Mouse (Mus musculus): Measurements from ENCODE around the gene Nprl3. TPM values are rescaled to one million over a fixed set of nuclear protein-coding genes. Genes with fewer than 3 reads are reported as not detected.
A peak's percentile ranks its signal among the peaks of the same experiment; 100 is the strongest.

The Nprl3 gene
- total RNA-seq, 2 experiments from 2014 or later: 35.6 to 45.7 TPM

DNA sequence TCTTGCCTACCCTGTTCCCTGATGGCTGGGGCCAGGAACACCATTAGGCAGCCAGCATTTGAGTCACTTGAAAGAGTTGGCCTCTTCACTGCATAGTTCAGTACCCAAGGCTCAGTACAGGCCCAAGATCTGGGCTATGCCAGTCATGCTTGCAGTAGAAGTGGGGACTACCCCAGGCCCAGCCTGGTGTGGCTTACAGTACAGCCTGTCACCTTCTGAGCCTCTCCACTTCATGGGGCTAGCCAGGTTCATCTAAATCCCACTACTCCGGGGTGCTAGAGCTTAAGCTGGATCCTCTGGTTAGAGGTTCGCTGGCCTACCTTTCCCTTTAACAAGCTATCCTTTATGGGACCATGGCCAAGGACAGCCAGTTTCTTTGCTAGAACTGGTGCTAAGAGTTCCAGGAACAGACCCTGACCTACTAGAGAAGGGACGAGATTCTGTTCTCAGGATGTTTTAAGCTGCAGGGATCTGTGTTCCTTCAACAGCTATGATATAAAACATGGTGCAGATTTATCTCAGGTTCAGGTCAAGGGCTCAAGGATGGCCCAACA lies 39.1 kb downstream of the Nprl3 start:
- ATAC-seq (replicated peaks; ENCODE audit: low FRiP score, low TSS enrichment, poor library complexity, severe bottlenecking): no peak

DNA sequence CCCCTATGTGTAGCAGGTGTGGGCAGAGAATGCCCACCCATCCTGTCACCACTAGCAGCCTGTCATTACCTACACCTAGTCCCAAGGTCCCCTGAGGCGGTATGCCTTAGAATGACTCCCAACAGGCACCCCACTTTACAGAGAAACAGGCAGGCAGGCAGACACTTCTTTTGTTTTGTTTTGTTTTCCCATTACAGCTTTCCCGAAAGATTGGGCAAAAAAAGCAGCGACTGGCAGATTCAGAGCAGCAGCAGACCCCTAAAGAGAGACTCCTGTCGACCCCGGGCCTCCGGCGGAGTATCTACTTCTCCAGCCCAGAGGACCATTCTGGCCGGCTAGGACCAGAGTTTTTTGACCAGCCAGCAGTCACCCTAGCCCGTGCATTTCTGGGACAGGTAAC lies 40.0 kb downstream of the Nprl3 start:
- no peak for ATAC-seq (replicated peaks; ENCODE audit: low FRiP score, low TSS enrichment, poor library complexity, severe bottlenecking)

DNA sequence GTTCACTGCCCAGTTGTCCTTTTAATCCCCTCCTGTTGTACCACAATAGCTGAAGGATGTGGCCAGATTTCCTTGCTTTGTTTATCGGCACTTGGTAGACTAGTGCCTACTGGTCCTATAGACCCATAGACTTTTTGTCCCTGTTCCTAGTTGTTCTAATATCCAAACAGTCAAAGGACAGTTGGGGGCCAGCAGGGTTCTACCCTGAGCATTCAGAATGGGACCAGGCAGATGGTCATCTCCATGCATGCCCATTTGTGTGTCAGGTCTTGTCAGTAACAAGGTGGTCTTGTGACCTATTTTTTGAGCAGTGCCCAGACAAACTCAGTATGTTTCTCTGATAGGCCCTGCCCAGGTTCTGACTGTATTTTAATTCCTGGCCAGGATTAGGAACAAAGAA lies 40.5 kb downstream of the Nprl3 start:
- no peak for ATAC-seq (replicated peaks; ENCODE audit: low FRiP score, low TSS enrichment, poor library complexity, severe bottlenecking)

DNA sequence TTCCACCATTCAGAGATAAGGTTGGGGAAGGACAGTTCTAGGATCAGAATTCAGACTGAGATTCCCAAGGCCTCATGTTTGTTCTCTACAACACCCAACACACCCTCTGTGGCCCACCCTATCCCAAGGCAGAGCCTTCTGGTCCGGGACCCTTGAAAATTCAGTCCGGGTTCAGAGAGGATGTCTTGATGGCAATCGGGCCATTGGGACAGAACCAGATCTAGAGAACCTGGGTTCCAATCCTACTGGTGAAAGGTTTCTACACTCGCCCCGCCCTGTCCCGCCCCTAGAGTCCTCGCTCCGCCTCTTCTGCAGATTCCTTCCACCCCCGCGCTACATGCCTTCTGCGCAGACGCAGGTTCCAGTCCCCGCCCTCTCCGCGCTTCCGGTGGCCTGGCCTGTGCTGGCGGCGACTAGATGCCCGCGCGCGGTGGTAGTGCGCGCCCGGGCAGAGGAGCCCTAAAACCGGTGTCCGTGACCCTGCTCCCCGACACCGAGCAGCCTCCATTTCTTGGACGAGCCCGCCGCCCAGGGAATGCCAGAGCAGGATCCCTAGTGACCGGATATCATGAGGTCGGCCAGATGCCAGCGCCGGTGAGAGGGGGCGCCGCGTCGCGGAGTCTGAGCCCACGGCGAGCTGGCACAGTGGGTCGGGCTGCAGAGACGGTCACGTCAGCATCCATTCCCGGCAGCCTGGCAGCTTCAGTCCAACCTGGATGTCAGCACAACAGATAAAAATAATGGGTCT lies 41.2 kb downstream of the Nprl3 start, which contains the start of gene Mpg:
Gene Mpg, plus strand, starts transcription at position 382 of the 748 bp plus-strand sequence.
- peak; percentile 87 for ATAC-seq (replicated peaks; ENCODE audit: low FRiP score, low TSS enrichment, poor library complexity, severe bottlenecking)

DNA sequence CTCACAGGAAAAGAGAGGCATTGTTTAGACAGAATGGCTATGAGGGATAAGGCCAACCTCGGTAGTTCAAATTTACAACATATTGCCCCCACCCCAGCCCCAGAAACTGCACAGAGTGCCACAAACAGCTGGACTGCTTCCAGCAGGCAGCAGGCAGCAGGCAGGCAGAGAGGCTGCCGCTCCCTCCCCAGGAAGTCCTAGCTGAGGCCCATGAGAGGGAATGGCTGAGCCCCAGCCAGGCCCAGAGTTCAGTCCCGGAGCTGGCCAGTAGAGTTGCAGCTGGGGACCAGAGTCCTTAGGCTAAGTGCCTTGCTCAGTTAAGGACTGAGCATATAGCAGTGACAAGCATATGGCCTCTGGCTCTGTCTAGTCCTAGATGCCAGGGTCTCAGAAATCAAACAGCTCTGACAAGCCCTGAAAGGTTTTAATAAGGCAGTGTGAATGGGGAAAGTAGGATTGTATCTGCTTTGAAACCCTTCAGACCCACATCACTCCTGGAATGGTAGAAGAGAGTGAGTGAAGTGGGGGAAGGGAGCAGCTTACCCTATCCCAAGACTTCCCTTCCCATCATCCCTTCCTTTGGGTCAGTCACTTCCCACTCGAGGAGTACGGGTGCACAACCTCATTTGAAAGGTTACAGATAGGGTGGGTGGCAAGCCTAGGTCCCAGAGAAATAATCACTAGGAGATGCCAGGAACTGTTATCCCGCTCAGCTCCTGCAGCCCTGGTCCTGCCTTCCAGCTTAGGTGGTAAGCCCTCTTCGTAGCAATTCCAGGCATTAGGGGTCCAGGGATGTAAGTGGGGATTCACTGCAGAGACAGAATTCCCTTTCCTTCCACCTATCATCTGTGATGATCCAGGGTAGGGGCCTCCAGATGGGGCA lies 42.0 kb downstream of the Nprl3 start:
- ATAC-seq (replicated peaks; ENCODE audit: low FRiP score, low TSS enrichment, poor library complexity, severe bottlenecking): no peak

DNA sequence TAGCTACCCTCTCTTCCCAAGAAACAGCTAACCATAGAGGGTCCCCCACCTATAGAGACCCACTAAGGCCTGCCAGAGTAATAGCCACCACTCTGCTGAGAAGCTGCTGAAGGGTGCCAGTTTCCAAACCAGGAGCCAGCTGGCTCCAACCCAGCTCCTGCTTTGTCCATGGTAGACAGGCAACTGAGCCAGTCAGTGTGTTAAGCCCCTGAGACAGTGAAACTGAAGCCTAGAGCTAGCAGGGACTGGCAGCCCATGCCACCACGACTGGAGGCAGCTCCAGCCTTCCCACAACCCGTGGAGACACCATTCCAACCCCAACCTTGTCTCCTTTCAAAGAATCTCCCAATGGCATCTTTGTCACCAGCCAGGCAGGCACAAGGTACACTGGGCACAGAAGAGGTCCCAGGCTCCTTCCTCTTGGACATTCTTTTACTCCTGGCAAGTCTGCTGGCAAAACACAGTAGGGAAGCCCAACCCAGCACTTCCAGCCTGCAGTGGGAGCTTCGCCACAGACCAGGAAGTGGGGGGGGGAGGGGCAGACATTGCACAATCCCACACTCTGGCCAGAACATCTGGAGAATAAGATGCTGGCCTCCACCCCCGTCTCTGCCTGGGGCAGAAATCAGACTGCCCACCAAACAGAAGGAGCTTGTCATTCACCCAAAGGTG lies 42.9 kb downstream of the Nprl3 start:
- no peak for ATAC-seq (replicated peaks; ENCODE audit: low FRiP score, low TSS enrichment, poor library complexity, severe bottlenecking)

DNA sequence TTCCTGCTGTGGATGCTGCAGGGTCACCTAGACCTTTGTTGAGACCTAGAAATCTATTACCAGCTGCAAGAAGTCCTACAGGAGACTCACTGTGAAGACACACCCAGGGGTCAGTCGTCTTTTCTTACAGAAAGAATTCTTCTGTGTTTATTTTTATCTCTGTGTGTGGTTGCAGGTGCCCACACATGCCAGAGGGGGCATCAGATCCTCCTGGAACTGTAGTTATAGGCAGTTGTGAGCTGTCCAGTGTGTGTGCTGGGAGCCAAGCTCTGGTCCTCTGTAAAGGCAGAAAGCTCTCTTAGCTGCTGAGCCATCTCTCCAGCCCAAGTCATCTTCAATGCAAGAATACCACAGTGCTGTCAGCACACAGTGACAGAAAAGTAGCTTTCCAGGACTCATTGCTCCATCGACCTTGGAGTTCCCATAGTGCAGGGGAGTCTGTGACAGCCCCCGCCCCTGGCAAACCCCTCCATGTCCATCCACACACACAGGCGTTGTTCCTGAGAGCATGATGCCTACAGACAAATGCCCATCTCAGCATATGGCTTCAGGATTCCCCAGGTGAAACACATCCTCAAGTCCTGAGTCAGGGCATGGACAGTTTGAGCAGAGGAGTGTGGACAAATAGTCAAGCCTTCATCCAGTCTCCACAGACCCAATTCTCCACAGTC lies 44.1 kb downstream of the Nprl3 start:
- ATAC-seq (replicated peaks; ENCODE audit: low FRiP score, low TSS enrichment, poor library complexity, severe bottlenecking): no peak

DNA sequence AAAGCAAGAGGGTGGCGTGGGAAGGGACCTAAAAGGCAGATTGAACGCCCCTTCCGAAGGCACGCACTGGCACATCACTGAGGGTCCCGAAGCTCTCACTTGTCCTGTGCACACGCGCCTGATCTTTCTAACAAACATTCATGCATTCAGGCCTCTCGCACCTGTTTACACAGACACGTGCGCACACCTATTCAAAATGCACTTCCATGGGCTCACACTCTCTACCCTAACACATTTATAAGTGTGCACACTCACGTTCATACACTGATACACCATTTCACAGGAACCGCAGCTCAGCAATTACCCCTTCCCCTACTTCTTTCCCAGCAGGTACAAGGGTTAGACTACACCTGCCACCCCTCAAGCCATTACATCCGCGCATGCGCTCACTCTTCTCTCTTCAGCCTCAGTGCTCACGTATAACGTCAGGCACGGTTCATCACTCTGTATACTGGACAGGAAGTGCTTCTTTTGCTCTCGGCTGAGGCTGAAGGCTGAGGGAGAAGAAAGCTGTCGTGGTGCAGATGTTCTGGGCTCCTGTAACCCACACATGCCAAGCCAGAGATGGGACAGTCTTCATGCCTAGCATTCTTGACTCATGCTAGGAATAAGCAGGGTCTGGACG lies 44.8 kb downstream of the Nprl3 start:
- no peak for ATAC-seq (replicated peaks; ENCODE audit: low FRiP score, low TSS enrichment, poor library complexity, severe bottlenecking)

DNA sequence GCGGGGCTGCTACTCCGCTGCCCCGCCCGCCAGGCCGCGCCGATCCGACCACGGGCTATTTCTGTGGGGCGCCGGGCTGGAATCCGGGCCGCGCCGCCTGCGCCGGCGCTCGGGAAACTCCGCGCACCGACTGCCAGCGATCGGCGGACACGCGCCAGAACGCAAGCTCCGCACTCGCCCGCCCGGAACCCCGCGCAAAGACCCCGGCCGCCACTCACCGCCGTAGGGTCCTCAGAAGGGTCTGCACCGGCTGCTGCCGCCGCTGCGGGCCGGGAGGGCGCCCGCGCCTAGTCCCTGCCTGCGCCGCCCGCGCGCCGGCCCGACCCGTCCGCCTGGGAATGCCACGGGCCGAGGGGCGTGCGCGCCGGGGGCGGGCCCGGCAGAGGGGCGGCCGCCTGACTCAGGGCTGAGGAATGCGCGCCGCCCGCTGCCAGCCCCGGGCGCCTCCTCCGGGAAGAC lies 45.5 kb downstream of the Nprl3 start, which contains the start of gene Rhbdf1:
Gene Rhbdf1, minus strand, starts transcription at position 350 of the 459 bp plus-strand sequence.
- no peak for ATAC-seq (replicated peaks; ENCODE audit: low FRiP score, low TSS enrichment, poor library complexity, severe bottlenecking)

DNA sequence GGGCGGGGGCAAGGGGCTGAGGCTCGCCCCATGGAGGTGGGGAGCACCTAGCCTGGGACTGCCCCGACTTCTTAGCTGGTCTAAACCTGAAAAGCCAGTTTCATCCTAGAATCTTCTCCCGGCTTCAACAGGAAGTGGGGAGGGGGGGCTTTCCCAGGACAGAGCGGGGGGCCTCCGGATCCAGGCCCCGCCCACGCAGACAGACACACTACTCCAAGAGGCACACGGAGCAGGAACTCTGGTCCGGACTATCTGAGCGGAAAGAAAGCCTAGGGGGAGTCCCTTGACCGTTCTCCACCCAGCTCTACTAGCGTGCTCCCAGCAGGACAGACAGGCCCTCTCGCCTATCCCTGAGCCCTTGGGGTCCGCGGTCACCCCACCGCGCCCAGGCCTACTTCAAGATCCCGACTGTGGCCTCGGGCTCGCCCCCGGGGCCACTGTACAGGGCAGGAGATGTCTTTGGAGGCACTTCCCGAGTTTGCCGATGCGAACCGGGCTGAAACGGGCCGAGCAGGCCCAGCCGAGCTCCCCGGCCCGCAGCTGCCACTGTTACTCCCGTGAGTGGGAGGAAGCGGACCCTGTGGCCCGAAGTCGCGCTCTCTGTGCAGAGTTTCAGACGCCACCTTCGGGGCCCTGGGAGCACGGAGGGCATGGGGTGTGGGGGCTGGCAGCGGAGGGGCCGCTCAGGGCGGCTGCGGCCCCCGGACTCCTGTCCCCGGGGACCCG lies 46.1 kb downstream of the Nprl3 start:
- ATAC-seq (replicated peaks; ENCODE audit: low FRiP score, low TSS enrichment, poor library complexity, severe bottlenecking): no peak

DNA sequence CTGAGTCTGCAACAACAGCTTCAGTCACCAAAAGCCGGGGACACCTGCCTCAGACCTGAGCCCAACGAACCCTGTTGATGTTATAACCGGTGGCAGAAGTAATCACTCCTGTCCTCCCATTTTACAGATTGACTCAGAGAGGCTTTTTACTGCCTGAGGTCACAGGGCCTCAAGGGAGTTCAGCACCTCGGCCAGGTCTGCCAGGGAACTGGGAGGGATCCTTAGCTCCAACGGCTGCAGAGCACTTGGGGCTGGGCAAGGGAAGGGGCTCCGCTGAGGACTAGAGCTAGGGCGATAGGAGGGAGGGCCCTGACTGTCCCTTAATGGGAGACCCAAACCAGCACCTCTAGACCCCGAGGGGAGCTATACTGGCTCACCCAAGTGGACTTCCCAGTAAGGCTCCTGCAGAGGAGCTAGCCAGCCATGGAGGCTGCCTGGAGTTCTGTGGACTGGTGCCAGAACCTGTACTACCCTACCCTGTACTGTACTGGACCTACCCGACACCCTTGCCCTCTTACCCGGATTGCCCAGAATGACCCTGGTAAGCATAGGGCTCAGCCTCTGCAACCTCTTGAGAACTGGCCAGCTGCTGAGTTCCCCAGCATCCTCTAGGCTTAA lies 46.8 kb downstream of the Nprl3 start:
- no peak for ATAC-seq (replicated peaks; ENCODE audit: low FRiP score, low TSS enrichment, poor library complexity, severe bottlenecking)

DNA sequence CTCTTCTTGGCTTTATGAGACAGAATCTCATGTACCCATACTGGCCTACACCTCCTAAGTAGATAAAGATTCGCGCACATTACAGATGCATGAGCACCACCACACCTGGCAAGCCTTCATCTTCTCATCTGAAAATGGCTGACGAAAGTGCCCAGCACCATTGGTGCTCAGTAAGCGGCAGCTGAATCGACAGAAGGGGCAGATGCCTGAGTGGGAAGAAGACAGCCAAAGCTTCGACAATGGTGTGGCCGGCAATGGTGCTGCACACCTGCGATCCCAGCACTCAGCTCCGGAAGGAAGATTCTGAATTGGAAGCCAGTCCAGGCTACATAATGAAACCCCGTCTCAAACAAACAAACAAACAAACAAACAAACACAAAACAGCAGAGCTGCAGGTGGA lies 48.2 kb downstream of the Nprl3 start:
- ATAC-seq (replicated peaks; ENCODE audit: low FRiP score, low TSS enrichment, poor library complexity, severe bottlenecking): no peak

DNA sequence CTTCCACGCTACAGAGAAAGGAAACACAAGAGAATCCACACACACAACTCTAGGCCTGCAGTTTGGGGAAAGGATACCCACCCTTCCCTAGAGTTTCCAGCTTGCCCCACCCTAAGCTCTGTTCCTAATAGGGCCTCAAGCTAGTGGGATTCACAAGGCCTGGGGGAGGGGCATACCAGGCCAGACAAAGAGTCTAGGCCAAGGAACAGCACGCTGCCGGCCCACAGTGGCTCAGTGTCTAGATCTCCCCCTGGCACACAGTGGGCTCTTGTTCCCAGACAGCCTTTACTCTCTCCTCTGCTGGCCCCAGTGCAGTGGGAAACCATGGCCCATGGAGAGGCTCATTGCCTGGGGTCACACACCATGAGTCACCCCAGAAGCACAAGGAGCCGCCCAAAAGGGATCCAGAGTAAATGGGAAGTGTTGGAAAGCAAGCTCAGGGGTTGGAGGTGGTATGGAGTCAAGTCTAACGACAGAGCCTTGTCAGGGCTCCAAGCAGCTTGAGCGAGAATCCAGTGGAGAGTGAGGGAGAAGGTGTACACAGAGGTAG lies 48.9 kb downstream of the Nprl3 start:
- no peak for ATAC-seq (replicated peaks; ENCODE audit: low FRiP score, low TSS enrichment, poor library complexity, severe bottlenecking)

DNA sequence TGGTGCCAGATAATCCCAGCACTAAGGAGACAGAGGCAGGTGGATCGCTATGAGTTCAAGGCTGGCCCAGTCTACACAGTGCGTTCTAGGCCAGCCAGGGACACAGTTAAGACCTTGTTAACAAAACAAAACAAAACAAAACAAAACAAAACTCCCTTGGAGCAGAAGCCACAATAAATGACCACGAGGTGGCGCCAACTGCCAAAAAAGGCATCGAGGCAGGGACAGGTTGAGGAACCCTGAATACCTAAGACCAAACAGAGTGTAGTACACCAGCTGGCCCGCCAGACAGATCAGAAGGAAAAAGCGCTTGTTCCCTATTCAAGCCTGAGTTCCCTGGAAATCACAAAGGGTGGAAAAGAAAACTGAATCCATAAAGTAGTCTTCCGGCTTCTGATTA lies 50.7 kb downstream of the Nprl3 start:
- peak; percentile 74 for ATAC-seq (replicated peaks; ENCODE audit: low FRiP score, low TSS enrichment, poor library complexity, severe bottlenecking)

DNA sequence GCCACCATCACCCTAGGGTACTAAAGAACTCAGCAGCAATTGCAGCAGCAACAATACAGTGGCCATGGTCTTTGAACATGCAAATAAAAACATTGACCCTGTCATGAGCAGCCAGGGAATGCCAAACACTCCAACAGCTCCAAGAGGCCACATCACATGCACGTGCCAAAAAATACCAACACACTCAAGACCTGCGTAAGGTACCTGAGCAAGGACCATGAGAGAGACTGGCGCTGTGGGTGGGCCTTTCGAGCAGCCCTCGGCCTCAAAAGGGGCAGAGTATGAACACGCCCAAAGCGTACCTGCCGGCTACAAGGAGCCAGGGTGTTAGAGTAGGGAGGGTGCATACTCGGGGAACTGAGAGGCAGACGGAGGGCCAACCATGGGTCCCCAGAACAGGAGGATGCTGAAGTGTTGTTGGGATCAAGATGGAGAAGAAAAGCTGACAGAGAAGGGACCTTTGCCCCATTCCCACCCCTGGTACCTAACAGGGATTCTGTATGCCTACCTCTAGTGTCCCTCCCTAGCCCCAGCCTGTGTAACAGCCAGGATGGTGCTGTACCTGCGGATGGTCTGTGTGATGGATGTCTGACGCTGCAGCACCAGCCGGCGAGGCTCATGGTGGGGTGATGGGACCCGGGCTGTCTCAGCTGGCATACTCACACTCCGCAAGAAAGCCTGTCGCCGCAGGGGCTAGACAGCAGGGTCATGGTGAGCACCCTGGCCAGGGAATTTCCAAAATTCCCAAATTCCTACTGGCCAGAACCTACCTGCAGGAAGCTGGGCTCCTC lies 51.9 kb downstream of the Nprl3 start:
- no peak for ATAC-seq (replicated peaks; ENCODE audit: low FRiP score, low TSS enrichment, poor library complexity, severe bottlenecking)

DNA sequence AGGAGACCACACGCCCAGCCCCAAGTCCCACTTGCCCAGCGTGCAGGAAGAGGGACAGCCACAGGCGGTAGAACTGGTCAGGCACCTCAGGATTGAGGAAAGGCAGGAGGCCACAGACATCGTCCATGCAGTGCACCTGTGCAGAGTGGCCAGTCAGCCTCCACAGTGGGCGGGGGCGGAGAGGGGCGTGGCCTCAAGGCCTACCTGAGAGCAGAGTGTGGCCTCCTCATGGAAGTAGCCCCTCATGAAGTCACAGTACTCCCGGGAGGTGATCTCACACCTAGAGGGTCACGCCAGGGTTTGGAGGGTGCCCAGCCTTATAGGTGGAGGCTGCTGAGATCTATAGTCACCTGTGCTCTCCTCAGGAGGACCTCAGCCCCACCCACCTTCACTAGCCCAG lies 56.9 kb downstream of the Nprl3 start:
- no peak for ATAC-seq (replicated peaks; ENCODE audit: low FRiP score, low TSS enrichment, poor library complexity, severe bottlenecking)
